Mouse (Mus musculus): ENCODE data around the gene Cbln3.

Cbln3 gene

GRCm38 (mm10) chr14:55884166-55884565 lies at the start of gene Cbln3:
Gene Cbln3 (minus strand): TSS chr14:55884392.
- peak; percentile 100 for DNase-seq

- DNase-seq, result no peak
Measured at GRCm38 (mm10) chr14:55933586-55933985, 49.4 kb upstream of the Cbln3 start.

GRCm38 (mm10) chr14:55929263-55929997 lies 45.2 kb upstream of the Cbln3 start:
- DNase-seq, result no peak

GRCm38 (mm10) chr14:55926847-55927246 lies 42.7 kb upstream of the Cbln3 start:
- no peak for DNase-seq

- no peak for DNase-seq
Measured at GRCm38 (mm10) chr14:55922475-55923232, 38.5 kb upstream of the Cbln3 start.

GRCm38 (mm10) chr14:55918240-55919082 lies 34.3 kb upstream of the Cbln3 start:
- peak; percentile 70 for DNase-seq

GRCm38 (mm10) chr14:55913406-55913805 lies 29.2 kb upstream of the Cbln3 start:
- DNase-seq, result no peak

- DNase-seq, result no peak
Measured at GRCm38 (mm10) chr14:55905518-55905917, 21.3 kb upstream of the Cbln3 start.

GRCm38 (mm10) chr14:55900414-55900755 lies 16.2 kb upstream of the Cbln3 start:
- DNase-seq, result no peak

- peak; percentile 95 for DNase-seq
Measured at GRCm38 (mm10) chr14:55899701-55900413, 15.7 kb upstream of the Cbln3 start, which contains the start of gene Sdr39u1. Gene Sdr39u1 (minus strand): TSS chr14:55900293.

GRCm38 (mm10) chr14:55898947-55899346 lies 14.8 kb upstream of the Cbln3 start:
- peak; percentile 45 for DNase-seq

GRCm38 (mm10) chr14:55897671-55898070 lies 13.5 kb upstream of the Cbln3 start:
- peak; percentile 33 for DNase-seq

GRCm38 (mm10) chr14:55886571-55887382 lies 2.6 kb upstream of the Cbln3 start:
- DNase-seq, result peak; percentile 57

GRCm38 (mm10) chr14:55885791-55886271 lies 1.6 kb upstream of the Cbln3 start:
- no peak for DNase-seq

- peak; percentile 82 for DNase-seq
Measured at GRCm38 (mm10) chr14:55885114-55885790, 1.1 kb upstream of the Cbln3 start.

GRCm38 (mm10) chr14:55884713-55885113 lies 521 bp upstream of the Cbln3 start, which contains the start of gene Khnyn:
Gene Khnyn (plus strand): TSS chr14:55884947.
- DNase-seq, result peak; percentile 97

GRCm38 (mm10) chr14:55883663-55884062 lies 529 bp downstream of the Cbln3 start:
- DNase-seq, result no peak

- DNase-seq, result peak; percentile 85
Measured at GRCm38 (mm10) chr14:55883149-55883661, 987 bp downstream of the Cbln3 start.

- peak; percentile 99 for DNase-seq
Measured at GRCm38 (mm10) chr14:55882171-55882641, 2.0 kb downstream of the Cbln3 start.

- DNase-seq, result peak; percentile 53
Measured at GRCm38 (mm10) chr14:55880982-55881381, 3.2 kb downstream of the Cbln3 start.

Measured in cerebellum, adult 11-12 months (tissue).